ENCODE assay signal across 16 mouse cellular contexts in the genomic region with DNA sequence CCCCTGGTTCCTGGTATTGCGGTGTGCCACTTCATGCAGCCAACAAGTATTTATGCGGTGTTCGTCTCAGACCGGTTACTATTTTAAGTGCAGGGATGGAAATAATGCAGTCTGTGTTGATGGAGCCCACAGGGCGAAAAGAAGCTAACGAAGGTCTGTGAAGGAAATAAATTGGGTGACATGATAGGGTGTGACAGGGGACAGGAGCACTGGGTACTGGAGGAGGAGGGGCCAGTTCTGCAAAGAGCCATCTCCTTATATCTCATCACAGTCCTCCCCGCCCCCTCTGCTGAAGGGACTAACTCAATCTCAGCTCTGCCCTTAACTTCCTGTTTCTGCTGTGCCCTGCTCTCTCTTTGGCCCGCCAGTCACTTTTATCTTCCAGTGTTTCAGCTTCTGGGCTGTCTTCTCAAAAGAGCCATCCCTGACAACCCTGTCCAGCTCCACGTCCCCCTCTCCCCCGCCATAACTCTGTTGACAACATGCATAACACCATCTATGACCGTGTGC. TPM values are rescaled to one million over a fixed set of nuclear protein-coding genes. Genes with fewer than 3 reads are reported as not detected.
"Had no signal": no experiment of that assay in that cellular context is flagged by ENCODE, and none has a peak within 500 bp of the region (broad histone marks: within the 10 kb centered on the region; RNA-seq: fewer than 3 reads in every experiment).

No protein-coding gene starts in this region.

- DNase-seq: kidney, postnatal 10 days; kidney, postnatal 4 days; left cerebral cortex, postnatal 4 days; right cerebral cortex, adult 18-20 months; right cerebral cortex, postnatal 25 days; thymus, adult 2 months; thymus, postnatal 25 days had no signal

- H3K9ac ChIP-seq: limb, embryonic 13.5 days; midbrain, embryonic 12.5 days had no signal

- H3K9me3 ChIP-seq: limb, embryonic 13.5 days; midbrain, embryonic 12.5 days; neural tube, embryonic 13.5 days had no signal

- H3K27ac ChIP-seq: hindbrain, postnatal 0 days; layer of hippocampus, adult 2 months; limb, embryonic 13.5 days; midbrain, embryonic 12.5 days; neural tube, embryonic 13.5 days; stomach, postnatal 0 days had no signal

- H3K36me3 ChIP-seq: limb, embryonic 13.5 days; midbrain, embryonic 12.5 days; neural tube, embryonic 13.5 days had no signal

- H3K27me3 ChIP-seq: limb, embryonic 13.5 days; neural tube, embryonic 13.5 days had no signal

RNA-seq across cellular contexts. Expression of a gene that starts 0.9 kb away (rescaled TPM):
- total RNA-seq: megakaryocyte-erythroid progenitor cell, adult 5-6 weeks had no signal
- polyA plus RNA-seq: kidney, embryonic 14.5 days; liver, adult 2 months had no signal
